Mouse (Mus musculus) layer of hippocampus, adult 9-11 months (tissue): ENCODE measurements around the gene Sp4.
A peak's percentile ranks its signal among the peaks of the same experiment; 100 is the strongest.

Experiments used
- DNase-seq: peaks from one replicate; pipeline ENCODE4 v3.0.0; 2022

Gene Sp4

DNA sequence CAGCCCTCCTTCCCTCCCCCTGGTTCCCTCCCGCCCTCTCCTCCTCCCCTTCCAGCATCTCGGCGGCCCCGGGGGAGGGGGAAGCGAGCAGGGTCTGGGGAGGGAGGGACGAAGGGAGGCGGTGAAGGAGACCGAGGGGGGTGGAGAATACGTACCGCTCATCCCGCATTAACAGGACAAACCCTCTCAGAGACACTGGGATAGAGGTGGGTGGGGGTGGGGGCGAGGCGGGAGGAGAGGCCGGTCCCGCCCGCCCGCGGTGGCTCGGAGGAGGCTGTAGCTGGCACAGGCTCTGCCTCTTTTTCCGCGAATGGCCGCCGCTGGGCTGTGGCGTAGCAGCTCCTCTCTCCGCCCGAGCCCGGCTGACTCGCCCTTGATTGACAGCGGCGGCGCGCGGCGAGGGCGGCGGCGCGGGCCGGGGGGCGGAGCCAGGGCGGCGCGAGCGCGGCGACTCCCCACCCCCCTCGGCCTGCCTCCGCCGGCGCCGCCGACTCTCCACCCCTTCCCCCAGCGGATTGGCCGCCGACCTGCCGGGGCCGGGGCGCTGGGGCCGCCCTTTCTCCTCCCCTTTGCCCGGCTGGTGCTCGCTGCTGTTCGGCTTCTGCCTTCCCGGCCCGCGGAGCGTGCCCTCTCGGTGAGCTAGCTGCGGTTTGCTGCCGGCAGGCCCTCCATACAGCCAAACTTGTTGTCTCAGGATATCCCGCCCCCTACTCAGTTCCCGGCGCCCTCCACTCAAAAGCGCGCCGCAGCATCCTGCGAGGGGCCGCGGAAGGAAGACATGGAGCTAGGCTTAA is at the start of gene Sp4:
Sp4 (minus strand) TSS at position 369 of the 794 bp plus-strand sequence.
- DNase-seq, result peak; percentile 95

- DNase-seq, result no peak
Measured at GRCm38 (mm10) chr12:118339107-118339506, 37.9 kb upstream of the Sp4 start.

- no peak for DNase-seq
Measured at GRCm38 (mm10) chr12:118338243-118338642, 37.0 kb upstream of the Sp4 start.

GRCm38 (mm10) chr12:118337291-118337690 is 36.1 kb upstream of the Sp4 start:
- DNase-seq, result no peak

- no peak for DNase-seq
Measured at GRCm38 (mm10) chr12:118328739-118329249, 27.6 kb upstream of the Sp4 start.

DNA sequence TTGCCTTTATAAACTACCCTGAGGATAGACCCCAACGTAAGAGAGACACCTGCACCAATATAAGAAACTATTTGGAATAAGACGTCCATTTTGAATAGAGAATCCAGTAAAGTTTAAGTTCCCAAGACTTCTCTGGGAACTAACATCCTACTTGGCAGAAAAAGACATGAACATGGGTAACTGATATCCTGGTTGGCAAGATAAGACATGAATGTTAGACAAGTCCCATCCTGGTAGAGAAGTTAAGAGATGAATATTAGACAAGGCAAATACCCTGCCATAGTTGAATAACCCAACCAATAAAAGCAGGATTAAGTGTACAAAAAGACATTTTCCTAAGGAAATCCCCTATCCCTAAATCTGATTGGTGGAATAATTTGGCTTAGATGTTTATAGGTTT is 26.3 kb upstream of the Sp4 start:
- no peak for DNase-seq

GRCm38 (mm10) chr12:118326161-118326560 is 24.9 kb upstream of the Sp4 start:
- DNase-seq, result no peak

DNA sequence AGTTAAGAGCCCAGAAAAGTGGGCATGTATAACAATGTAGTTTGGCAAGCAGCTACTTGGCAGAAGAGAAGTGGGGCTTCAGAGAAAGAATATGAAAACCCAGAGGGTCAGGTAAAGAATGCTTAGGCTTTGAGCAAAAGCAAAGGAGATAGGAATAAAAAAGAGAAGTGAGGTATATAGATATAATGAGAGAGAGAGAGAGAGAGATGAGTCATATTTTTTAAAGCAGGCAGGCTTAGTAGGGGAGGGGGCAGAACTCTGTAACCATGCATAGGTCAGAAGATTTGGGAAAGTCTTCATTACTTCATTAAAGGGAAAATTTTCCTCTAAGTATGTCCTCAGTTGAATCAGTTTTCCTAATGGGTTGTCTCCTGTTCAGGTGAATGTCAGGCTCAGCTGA is 18.8 kb upstream of the Sp4 start:
- no peak for DNase-seq

GRCm38 (mm10) chr12:118314477-118314845 is 13.2 kb upstream of the Sp4 start:
- DNase-seq, result no peak

GRCm38 (mm10) chr12:118313805-118314476 is 12.7 kb upstream of the Sp4 start:
- DNase-seq, result no peak

DNA sequence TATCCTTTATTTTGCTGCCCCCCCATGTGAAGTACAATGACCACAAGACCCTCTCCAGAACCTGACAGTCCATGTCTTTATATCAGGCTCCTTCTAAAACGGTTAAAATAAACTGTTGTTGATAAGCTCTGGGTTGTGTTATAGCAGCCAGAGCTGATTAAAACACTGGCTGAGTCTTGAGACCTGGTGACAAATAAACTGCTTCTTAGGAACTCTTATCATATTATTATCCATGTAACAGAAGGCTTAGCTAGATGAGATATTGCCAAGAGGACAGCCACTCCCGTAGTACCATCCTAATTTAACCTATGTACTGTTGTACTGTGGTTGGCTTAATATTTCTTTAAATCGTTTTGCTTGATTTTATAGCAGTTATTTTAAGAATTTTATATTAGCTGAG is 2.3 kb upstream of the Sp4 start:
- no peak for DNase-seq

GRCm38 (mm10) chr12:118303066-118303465 is 1.8 kb upstream of the Sp4 start:
- DNase-seq, result no peak

GRCm38 (mm10) chr12:118301866-118302835 is 911 bp upstream of the Sp4 start:
- DNase-seq, result peak; percentile 99

DNA sequence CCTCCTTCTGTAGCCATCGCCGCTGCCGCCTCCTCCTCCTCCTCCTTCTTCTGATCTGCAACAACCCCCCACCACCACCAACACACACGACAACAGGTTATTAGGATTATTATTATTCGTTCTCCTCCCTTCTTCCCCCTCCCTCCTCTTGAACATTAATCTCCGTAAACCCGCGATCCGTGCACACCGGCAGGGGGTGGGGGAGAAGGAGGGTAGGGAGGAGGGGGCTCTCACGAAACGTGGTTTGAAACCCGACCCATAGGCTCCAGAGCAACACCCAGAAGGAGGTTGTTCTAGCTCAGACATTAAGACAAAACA is 527 bp downstream of the Sp4 start:
- no peak for DNase-seq

- peak; percentile 33 for DNase-seq
Measured at GRCm38 (mm10) chr12:118299956-118300355, 1.3 kb downstream of the Sp4 start.

DNA sequence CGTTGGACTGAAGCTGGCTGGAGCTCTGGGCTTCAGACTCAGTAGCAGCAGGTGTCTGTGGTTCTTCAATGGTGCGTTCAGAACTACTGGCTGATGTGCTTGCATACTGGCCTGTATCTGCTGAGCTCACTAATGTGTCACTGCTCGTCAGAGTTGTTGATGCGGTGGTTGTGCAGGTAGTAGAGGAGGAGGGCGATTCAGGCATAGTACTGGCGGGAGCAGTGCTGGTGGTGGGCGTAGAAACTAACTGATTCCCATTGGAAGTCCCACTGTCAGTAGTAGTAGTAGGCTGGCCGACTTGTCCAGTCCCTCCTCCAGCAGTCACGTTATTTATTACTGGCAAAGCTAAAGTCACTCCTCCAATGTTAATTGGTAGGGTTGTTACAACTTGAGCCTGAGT is 2.1 kb downstream of the Sp4 start:
- DNase-seq, result no peak

GRCm38 (mm10) chr12:118298516-118298915 is 2.7 kb downstream of the Sp4 start:
- DNase-seq, result no peak

DNA sequence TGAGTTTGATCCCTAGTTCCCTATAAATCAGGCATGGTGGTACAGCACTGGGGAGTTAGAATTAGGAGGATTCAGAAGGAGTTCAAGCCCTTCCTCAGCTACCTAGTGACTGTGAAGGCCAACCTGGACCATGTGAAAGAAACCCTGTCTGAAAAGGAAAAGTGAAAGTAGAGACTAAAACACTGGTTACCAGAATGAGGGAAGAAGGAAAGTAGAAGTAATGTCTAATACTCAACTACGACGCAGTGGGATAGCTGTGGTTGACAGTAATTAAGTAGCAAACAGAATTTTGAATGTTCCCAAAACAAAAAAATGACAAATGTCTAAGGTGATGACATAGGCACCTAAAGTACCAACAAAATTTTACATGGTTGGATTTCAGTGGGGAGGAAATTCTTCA is 5.0 kb downstream of the Sp4 start:
- DNase-seq, result no peak

- DNase-seq, result no peak
Measured at GRCm38 (mm10) chr12:118295793-118296192, 5.4 kb downstream of the Sp4 start.

- no peak for DNase-seq
Measured at GRCm38 (mm10) chr12:118288947-118289346, 12.3 kb downstream of the Sp4 start.

- no peak for DNase-seq
Measured at GRCm38 (mm10) chr12:118285099-118285498, 16.1 kb downstream of the Sp4 start.

DNA sequence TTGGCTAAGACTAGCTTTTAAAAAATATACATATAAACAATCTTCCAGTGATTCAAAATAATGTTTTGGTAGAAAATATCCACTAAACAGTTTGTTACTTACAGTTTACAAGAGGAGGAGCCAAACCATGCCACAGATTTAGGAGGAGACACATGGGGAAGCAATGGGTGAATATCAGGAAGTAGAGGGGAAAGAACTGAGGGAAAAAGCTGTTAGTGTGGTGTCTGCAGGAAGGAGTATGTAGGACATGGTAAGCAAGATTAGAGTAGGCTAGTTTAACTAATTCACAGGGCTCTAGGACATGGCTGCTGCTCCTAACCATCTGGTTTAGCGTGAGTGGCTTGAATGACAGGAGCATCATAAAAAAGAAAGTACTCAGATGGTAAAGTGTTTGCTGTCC is 19.3 kb downstream of the Sp4 start:
- DNase-seq, result no peak

DNA sequence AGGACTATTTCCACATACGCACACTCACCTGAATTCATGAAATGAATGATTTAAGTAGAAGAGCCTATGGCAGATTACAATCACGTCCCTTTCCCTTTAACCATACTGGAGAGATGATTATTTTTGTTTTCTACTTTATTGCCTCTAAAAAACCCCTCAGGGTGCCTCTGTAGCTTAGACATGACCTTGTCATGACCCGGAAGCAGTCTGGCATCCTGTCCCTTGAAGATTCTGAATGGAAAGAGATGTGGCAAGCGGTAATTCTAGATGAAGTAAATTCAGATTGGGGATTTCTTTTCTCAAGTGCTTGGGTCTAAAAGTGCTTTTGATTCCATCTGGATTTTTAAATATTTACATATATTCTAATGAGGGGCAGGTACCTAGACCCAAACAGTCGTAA is 24.9 kb downstream of the Sp4 start:
- no peak for DNase-seq
